Mouse (Mus musculus): ENCODE data around the gene Vps37c.
A peak's percentile ranks its signal among the peaks of the same experiment; 100 is the strongest.

GRCm38 (mm10) chr19:10709360-10710087 is 21.0 kb downstream of the Vps37c start:
- peak; percentile 94 for TF ChIP-seq CTCF (IDR thresholded peaks at IDR 0.05; ENCODE audit: insufficient read depth, low read depth, low read length)
- TF ChIP-seq POLR2A (IDR thresholded peaks at IDR 0.05; ENCODE audit: insufficient read depth, low read depth, low read length) = no peak

Measured in olfactory bulb, adult 2 months (tissue).